Mouse (Mus musculus) adrenal gland, postnatal 14 days (tissue): ENCODE results near the gene Rad1. TPM values are rescaled to one million over a fixed set of nuclear protein-coding genes. Genes with fewer than 3 reads are reported as not detected.
"Not testable (repeated sequence)": the region's sequence is repeated elsewhere in the genome, so short reads cannot be mapped to it uniquely, and the experiment has no call there.

Source experiments
- DNase-seq: peaks from one replicate; pipeline ENCODE4 v3.0.0; 2021; ENCODE audit warnings: mixed read lengths
- total RNA-seq: library from RNA; stranded (reverse); gene quantifications from 2 replicates; pipeline ENCODE4 v1.2.3, GENCODE M21; 2021

The Rad1 gene
- total RNA-seq, 1 experiment from 2014 or later, result 14.3 TPM

DNA sequence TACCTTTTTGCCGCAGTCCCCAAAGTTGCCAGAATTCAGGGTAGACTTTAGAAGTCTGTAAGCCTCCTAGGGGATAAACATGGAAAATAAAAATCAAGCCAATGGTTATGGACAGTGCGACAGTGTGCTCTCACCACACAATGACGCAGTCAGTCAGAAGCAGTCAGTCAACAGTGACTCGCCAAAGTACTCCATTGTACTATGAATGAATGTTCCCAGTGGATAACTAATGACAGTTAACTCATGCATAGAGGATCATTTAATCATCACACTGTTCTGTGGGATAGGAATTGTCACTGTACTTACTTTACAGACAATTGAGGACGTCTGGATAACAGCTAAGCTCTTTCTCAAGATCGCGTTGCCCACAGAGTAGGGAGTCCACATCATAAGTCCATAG lies 29.3 kb downstream of the Rad1 start:
- DNase-seq, result no peak

DNA sequence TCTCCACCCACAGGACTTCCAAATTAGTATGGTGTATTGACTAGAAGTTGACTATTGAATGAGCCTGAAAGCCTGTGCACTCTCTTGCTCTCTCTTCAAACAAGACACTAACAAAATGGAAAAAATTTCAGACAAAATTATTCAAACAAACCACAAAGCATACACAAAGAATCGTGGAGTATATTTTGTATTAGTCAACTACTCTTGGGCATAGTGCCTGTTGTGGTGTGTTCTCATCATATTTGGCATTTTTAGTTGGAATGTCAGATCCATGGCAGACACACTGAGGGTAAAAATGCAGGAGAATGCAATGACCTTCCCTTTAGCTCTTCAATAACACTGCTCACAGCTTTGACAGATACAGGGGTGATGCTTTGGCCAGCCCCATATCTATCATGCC lies 40.1 kb downstream of the Rad1 start:
- DNase-seq, result no peak

DNA sequence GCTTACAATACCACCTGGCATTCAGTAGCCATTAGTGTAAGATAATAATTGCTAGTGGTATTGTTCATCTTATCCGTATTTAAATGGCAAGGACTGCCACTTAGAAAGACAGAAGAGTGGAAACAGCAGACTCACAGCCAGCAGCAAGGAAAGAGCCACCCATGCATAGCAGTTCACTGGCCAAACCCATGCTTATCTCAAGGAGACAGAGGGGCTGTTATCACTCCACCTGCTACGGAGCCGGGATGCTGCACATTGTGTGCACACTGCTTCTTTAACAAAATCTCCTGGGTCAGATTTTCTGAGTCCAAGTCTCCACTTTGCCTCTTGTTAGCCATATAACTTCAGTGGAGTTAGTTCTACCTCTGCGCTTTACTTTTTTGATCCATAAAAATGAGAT lies 45.5 kb downstream of the Rad1 start:
- DNase-seq, result no peak

DNA sequence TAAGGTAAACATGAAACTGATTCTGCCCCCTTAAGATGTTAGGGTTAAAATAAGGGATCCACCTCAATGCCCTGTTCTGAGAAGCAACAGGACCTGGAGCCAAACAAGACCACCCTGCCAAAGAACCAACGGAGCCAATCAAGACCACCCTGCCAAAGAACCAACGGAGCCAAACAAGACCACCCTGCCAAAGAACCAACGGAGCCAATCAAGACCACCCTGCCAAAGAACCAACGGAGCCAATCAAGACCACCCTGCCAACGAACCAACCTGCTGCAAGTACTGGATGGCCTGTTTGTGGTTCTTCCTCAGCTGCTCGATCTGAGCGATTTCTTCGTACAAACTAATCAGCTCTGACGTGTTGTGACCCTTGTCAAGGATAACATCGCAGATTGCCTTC lies 47.5 kb downstream of the Rad1 start:
- not testable (repeated sequence) for DNase-seq

DNA sequence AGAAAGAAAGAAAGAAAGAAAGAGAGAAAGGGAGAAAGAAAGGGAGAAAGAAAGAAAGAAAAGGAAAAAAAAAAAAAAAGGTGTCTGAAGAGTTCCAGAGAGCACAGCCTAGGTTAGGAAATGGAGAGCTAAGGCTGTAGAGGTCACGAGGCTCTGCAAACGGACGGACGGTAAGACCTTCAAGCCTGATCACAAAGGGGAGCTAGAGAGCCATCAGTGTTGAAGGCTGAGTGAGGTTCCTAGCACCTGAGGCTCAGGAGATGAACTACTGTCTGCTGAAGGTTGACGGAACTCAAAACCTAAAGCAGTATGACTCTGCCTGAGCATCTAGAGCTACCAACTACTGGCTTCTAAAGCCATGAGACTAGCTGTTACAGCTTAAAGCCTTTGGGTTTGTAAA lies 48.8 kb downstream of the Rad1 start:
- no peak for DNase-seq

DNA sequence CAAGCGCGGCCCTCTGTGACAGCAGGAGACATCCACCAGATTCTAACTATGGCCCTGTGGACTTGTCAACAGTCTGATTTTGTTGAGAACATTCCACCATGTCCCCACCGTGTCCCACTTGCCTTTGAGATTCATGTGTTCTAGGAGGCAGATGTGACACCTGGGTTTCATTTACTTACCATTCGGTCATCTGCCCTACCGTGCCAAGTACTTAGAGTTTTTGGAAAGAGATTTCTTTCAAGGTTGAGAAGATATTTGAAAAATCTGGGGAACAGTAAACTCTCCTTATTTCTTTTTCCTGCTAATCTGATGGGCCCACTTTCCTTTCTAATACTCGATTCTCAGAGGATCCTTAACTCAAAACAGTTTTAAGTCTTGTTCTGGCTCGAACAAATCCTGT lies 50.2 kb downstream of the Rad1 start:
- DNase-seq, result no peak

DNA sequence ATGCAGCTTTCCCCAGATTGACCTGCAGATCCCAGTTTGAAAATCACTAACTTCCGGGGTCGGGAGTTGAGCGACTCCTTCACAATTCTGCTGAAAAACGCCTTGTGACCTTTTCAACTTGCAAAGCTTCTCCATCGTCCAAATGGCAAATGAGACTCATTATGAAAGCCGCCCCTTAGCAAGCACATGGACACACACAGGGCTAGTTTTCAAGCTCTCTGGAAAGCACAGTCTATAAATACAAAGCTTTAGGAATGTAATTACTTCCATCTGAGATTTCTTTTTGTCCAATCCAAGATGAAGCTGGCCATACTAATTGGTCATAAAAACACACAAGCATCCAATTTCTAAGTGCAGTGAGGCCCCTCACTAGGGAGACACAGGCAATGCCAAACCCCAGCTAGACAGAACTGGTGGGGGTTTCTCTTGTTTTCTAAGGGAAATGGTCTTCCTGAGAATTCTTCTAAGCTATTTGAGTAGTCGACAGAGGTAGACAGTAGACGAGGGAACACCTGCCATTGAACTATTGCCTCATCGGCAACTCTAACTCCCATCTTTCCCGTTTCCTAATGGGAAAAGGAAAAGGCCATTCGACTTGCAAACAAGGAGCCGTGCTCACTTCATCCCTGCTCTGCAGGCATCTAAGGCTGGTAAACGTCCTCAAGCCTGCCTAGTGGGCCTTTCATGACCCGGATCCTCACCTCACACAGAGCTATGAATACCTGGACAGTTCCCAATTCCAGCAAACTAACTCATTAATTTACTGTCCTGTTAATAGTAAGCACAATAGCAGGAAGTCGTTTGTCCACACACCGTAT lies 54.7 kb downstream of the Rad1 start:
- DNase-seq, result no peak

Other genes starting within 250 kb of the Rad1 start
- 1.5 TPM in 1 of 2 replicates, not detected in the other for gene Gm21973, start 160.6 kb upstream of the Rad1 start, total RNA-seq
- gene Agxt2, start 127.5 kb upstream of the Rad1 start, total RNA-seq, result 3.0 and 17.8 TPM in 2 replicates
- 43.6 and 46.9 TPM in 2 replicates for gene Dnajc21, start 15.5 kb upstream of the Rad1 start, total RNA-seq
- 49.0 and 54.0 TPM in 2 replicates for gene Brix1, start 71 bp upstream of the Rad1 start, total RNA-seq
- gene Ttc23l, start 72.7 kb downstream of the Rad1 start, total RNA-seq, result not detected in 2 replicates
- 22.8 and 23.1 TPM in 2 replicates for gene Rai14, start 228.6 kb downstream of the Rad1 start, total RNA-seq